Mouse (Mus musculus) cortical plate, adult 2 months (tissue): Measurements from ENCODE around the gene Haao.

ENCODE experiments used
- CTCF ChIP-seq: fragments of 200-500 bp; IDR thresholded peaks from 2 replicates; pipeline ENCODE4 v1.5.1; 2011; ENCODE audit warnings: mild to moderate bottlenecking, control low read depth, low read length; ENCODE audit not compliant: insufficient read depth; ENCODE audit errors: extremely low read depth
- POLR2A ChIP-seq: fragments of 200-500 bp; IDR thresholded peaks from 2 replicates; pipeline ENCODE4 v1.6.1; 2011; ENCODE audit warnings: mild to moderate bottlenecking, low read length, control low read depth; ENCODE audit not compliant: insufficient read depth; ENCODE audit errors: extremely low read depth

- TF ChIP-seq POLR2A, result no peak
- no peak for TF ChIP-seq CTCF
Measured at GRCm38 (mm10) chr17:83805078-83805477, 42.7 kb downstream of the Haao start.
